Mouse (Mus musculus) stomach, postnatal 0 days (tissue): Measurements from ENCODE around the gene Nrk.

ENCODE experiments used
- CTCF ChIP-seq: IDR thresholded peaks from 2 replicates; pipeline ENCODE4 v1.5.1; 2016; ENCODE audit warnings: antibody characterized with exemption, low read depth, mild to moderate bottlenecking, moderate library complexity
- EP300 ChIP-seq: optimal IDR thresholded peaks from 2 replicates; pipeline ENCODE3; 2016; ENCODE audit warnings: antibody characterized with exemption

DNA sequence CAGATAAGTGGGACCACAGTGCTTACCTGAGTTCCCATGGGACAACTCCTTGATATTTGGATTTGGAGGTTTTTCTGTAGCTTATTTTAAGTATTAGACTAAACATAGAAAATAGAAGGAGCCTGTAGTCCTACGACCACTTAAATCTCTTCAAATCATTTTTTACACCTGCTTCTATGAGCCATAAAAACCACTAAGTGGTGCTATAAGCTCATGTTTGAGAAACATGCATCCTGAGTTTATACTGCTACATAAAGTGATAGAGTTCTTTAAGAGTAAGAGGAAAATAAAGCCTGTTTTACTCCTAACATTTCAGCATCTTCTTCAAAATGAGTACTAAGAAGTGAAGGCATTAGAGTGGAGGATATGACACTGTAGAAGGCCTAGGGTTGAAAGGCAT is 102.3 kb downstream of the Nrk start:
- peak; percentile 73 for TF ChIP-seq CTCF
- no peak for TF ChIP-seq EP300
